ENCODE assay signal across 33 mouse cellular contexts in the genomic region with DNA sequence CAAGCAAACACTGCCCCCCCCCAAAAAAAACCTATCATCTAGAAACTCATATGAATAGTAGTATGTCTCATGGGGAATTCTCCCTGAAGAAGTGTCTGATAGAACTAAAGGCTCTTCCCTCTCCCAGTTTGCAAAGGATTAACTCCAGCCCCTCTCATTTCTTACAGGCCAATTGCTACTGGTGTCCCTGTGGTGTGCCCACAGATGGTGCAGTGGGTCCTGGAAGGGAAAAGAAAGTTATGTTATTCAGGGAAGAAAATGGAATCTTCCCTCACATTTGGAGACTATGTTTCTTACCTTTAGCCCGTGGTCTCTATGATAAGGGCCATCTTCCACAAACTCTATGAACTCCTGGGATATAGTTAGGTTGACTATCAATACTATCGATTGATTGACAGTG.
"Had no signal": no experiment of that assay in that cellular context is flagged by ENCODE, and none has a peak within 500 bp of the region (broad histone marks: within the 10 kb centered on the region; RNA-seq: fewer than 3 reads in every experiment).

No protein-coding gene starts in this region.

- H3K4me2 ChIP-seq: heart, embryonic 12.5 days; heart, embryonic 13.5 days; heart, embryonic 15.5 days; hindbrain, embryonic 12.5 days; hindbrain, embryonic 13.5 days; hindbrain, embryonic 14.5 days; hindbrain, embryonic 15.5 days; intestine, embryonic 15.5 days; kidney, embryonic 15.5 days had no signal

- ATAC-seq: hindbrain, embryonic 16.5 days; inflammation-experienced regulatory T-cells, adult 6 months; intestine, embryonic 15.5 days; intestine, embryonic 16.5 days; intestine, postnatal 0 days had no signal

- H3K9ac ChIP-seq: heart, embryonic 12.5 days; heart, embryonic 13.5 days; heart, embryonic 15.5 days; hindbrain, embryonic 12.5 days; hindbrain, embryonic 13.5 days; hindbrain, embryonic 14.5 days; hindbrain, embryonic 15.5 days; intestine, embryonic 15.5 days; kidney, embryonic 15.5 days had no signal

- H3K36me3 ChIP-seq: heart, embryonic 12.5 days; heart, embryonic 13.5 days; heart, embryonic 15.5 days; hindbrain, embryonic 10.5 days; hindbrain, embryonic 12.5 days; hindbrain, embryonic 13.5 days; hindbrain, embryonic 15.5 days; intestine, embryonic 15.5 days; kidney, embryonic 15.5 days had no signal

- H3K27me3 ChIP-seq: heart, embryonic 12.5 days; heart, embryonic 13.5 days; heart, embryonic 15.5 days; hindbrain, embryonic 12.5 days; hindbrain, embryonic 13.5 days; hindbrain, embryonic 15.5 days; intestine, embryonic 15.5 days; kidney, embryonic 15.5 days had no signal

- H3K27ac ChIP-seq: heart, embryonic 13.5 days; heart, embryonic 15.5 days; hindbrain, embryonic 10.5 days; hindbrain, embryonic 12.5 days; hindbrain, embryonic 13.5 days; hindbrain, embryonic 14.5 days; hindbrain, embryonic 15.5 days; intestine, embryonic 15.5 days; kidney, embryonic 15.5 days; kidney, postnatal 0 days; layer of hippocampus, adult 2 months; left cerebral cortex, adult 2 months had no signal

- H3K9me3 ChIP-seq: heart, embryonic 12.5 days; heart, embryonic 13.5 days; heart, embryonic 15.5 days; hindbrain, embryonic 10.5 days; hindbrain, embryonic 12.5 days; hindbrain, embryonic 13.5 days; hindbrain, embryonic 15.5 days; intestine, embryonic 15.5 days; kidney, embryonic 15.5 days had no signal

- H3K4me1 ChIP-seq: hindbrain, embryonic 10.5 days; hindbrain, embryonic 12.5 days; intestine, embryonic 15.5 days had no signal

- H3K4me3 ChIP-seq: heart, embryonic 12.5 days; heart, embryonic 13.5 days; heart, embryonic 15.5 days; hindbrain, embryonic 10.5 days; hindbrain, embryonic 12.5 days; hindbrain, embryonic 13.5 days; hindbrain, embryonic 15.5 days; intestine, embryonic 15.5 days; kidney, embryonic 15.5 days; layer of hippocampus, adult 2 months; left cerebral cortex, adult 2 months had no signal

- DNase-seq: heart, postnatal 10 days; heart, postnatal 14 days; heart, postnatal 36 days; heart, postnatal 4 days; kidney, adult 11 months; kidney, adult 18-20 months; kidney, adult 2 months; kidney, adult 8-10 months; kidney, adult 9 months; kidney, postnatal 10 days; kidney, postnatal 14 days; kidney, postnatal 25 days; kidney, postnatal 36 days; kidney, postnatal 4 days; layer of hippocampus, adult 9-11 months; layer of hippocampus, postnatal 36 days had no signal
